Mouse (Mus musculus): ENCODE data around the gene Tiam1. TPM values are rescaled to one million over a fixed set of nuclear protein-coding genes. Genes with fewer than 3 reads are reported as not detected.

Gene Tiam1
- polyA plus RNA-seq, 1 experiment from 2014 or later, result 12.8 TPM

DNA sequence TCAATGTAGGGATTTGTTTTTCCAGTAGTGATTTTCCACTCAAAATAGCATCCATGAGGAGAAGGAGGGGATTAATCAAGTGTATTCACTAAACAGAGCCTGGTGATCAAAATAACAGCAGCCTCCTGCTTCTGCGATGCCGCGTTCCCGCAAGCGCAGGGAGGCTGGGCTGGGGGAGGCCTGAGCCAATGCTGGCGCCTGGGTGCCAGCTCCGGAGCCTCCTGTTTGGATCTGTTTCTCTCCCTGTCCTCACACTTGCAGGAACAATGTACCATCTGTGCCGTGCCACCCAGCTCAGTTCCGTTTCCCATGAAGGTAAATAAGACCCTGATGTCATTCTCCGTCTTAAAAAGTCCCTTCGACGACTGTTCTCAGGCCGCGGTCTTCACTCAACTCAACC lies 222.2 kb downstream of the Tiam1 start:
- Histone ChIP-seq H3K4me3 (ENCODE audit: low read length) (no peak overlapping the region), H3K36me3 (ENCODE audit: control insufficient read depth, insufficient read depth, low read length) (no peaks in the 10 kb centered on the region), H3K27me3 (ENCODE audit: control insufficient read depth, insufficient read depth, low read depth, low read length) (peaks cover 6% of the 10 kb centered on the region; the same call in 1 of the 2 replicates), H3K9ac (ENCODE audit: low read length) (no peak overlapping the region), H3K4me2 (ENCODE audit: low read depth, low read length) (no peak overlapping the region), H3K27ac (ENCODE audit: low read length) (no peak overlapping the region), H3K9me3 (ENCODE audit: control insufficient read depth, low read length) (no peaks in the 10 kb centered on the region), H3K4me1 (replicated peaks; ENCODE audit: control insufficient read depth, insufficient read depth, low read length) (peaks cover 9% of the 10 kb centered on the region)
- ATAC-seq (ENCODE audit: low read depth), result no peak
- WGBS, result 81% methylated on average over 14 of the region's 14 CpGs

DNA sequence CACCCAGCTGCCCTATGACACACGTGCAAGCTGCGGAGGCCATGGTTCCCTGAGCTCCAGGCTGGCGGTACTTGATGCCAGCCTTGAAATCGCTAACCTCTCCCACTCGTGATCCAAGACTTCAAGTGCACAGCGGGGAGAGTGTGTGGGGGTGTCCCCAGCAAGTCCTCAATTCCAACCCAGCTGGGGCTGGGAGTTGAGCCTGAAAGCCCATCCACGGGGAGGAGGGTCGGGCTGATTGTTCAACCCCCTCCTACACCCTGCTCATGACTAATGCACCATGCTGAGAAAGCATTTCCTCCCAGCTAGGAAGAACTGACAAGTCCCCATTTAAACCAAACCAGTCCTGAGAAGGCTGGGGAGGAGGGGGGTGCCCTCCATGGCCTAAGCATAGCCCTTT lies 223.2 kb downstream of the Tiam1 start:
- H3K4me2 ChIP-seq (ENCODE audit: low read depth, low read length), result no peak overlapping the region
- H3K27ac ChIP-seq (ENCODE audit: low read length), result no peak overlapping the region
- ATAC-seq (ENCODE audit: low read depth), result no peak
- no peaks in the 10 kb centered on the region for H3K9me3 ChIP-seq (ENCODE audit: control insufficient read depth, low read length)
- peaks cover 9% of the 10 kb centered on the region for H3K4me1 ChIP-seq (replicated peaks; ENCODE audit: control insufficient read depth, insufficient read depth, low read length)
- H3K36me3 ChIP-seq (ENCODE audit: control insufficient read depth, insufficient read depth, low read length), result no peaks in the 10 kb centered on the region
- 71% methylated on average over 8 of the region's 8 CpGs for WGBS
- no peak overlapping the region for H3K9ac ChIP-seq (ENCODE audit: low read length)
- H3K4me3 ChIP-seq (ENCODE audit: low read length), result no peak overlapping the region
- peaks cover 6% of the 10 kb centered on the region; the same call in 1 of the 2 replicates for H3K27me3 ChIP-seq (ENCODE audit: control insufficient read depth, insufficient read depth, low read depth, low read length)

DNA sequence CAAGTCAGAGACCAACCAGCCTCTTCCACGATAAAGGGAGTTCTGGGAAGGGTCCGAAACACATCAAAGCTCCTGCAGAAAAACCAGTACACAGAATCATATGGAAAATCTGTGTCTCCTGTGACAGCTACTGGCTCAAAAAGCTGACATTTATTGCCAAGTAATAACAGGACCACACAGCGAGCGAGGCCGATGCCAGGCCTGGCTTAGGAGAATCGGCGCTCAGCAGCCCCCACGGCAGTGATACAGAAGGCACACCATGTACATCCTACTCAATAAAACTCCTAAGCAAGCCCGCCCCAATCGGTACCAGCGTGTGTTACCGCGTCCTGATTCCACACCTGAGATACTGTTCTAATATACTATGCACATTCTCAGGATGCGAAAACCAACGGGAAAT lies 226.2 kb downstream of the Tiam1 start:
- Histone ChIP-seq H3K4me3 (ENCODE audit: low read length) (no peak overlapping the region), H3K9ac (ENCODE audit: low read length) (no peak overlapping the region), H3K36me3 (ENCODE audit: control insufficient read depth, insufficient read depth, low read length) (no peaks in the 10 kb centered on the region), H3K4me2 (ENCODE audit: low read depth, low read length) (no peak overlapping the region), H3K9me3 (ENCODE audit: control insufficient read depth, low read length) (no peaks in the 10 kb centered on the region), H3K27ac (ENCODE audit: low read length) (no peak overlapping the region), H3K4me1 (replicated peaks; ENCODE audit: control insufficient read depth, insufficient read depth, low read length) (peaks cover 3% of the 10 kb centered on the region; the same call in 1 of the 2 replicates), H3K27me3 (ENCODE audit: control insufficient read depth, insufficient read depth, low read depth, low read length) (peaks cover 6% of the 10 kb centered on the region; the same call in 1 of the 2 replicates)
- ATAC-seq (ENCODE audit: low read depth), result no peak
- 83% methylated on average over 15 of the region's 15 CpGs for WGBS

GRCm38 (mm10) chr16:89914946-89915345 lies 228.6 kb downstream of the Tiam1 start:
- Histone ChIP-seq H3K36me3 (ENCODE audit: control insufficient read depth, insufficient read depth, low read length) (no peaks in the 10 kb centered on the region), H3K9ac (ENCODE audit: low read length) (no peak overlapping the region), H3K4me2 (ENCODE audit: low read depth, low read length) (no peak overlapping the region), H3K4me3 (ENCODE audit: low read length) (no peak overlapping the region), H3K9me3 (ENCODE audit: control insufficient read depth, low read length) (no peaks in the 10 kb centered on the region), H3K27ac (ENCODE audit: low read length) (no peak overlapping the region), H3K4me1 (replicated peaks; ENCODE audit: control insufficient read depth, insufficient read depth, low read length) (peaks cover 3% of the 10 kb centered on the region; the same call in 1 of the 2 replicates), H3K27me3 (ENCODE audit: control insufficient read depth, insufficient read depth, low read depth, low read length) (peaks cover 6% of the 10 kb centered on the region; the same call in 1 of the 2 replicates)
- 62% methylated on average over 4 of the region's 4 CpGs for WGBS
- ATAC-seq (ENCODE audit: low read depth), result no peak

GRCm38 (mm10) chr16:89912686-89913375 lies 230.7 kb downstream of the Tiam1 start:
- H3K4me3 ChIP-seq (ENCODE audit: low read length), result no peak overlapping the region
- H3K36me3 ChIP-seq (ENCODE audit: control insufficient read depth, insufficient read depth, low read length), result no peaks in the 10 kb centered on the region
- H3K27ac ChIP-seq (ENCODE audit: low read length), result no peak overlapping the region
- no peak overlapping the region for H3K9ac ChIP-seq (ENCODE audit: low read length)
- WGBS, result 53% methylated on average over 8 of the region's 8 CpGs
- no peaks in the 10 kb centered on the region for H3K9me3 ChIP-seq (ENCODE audit: control insufficient read depth, low read length)
- H3K4me2 ChIP-seq (ENCODE audit: low read depth, low read length), result no peak overlapping the region
- no peaks in the 10 kb centered on the region; the same call in 1 of the 2 replicates for H3K27me3 ChIP-seq (ENCODE audit: control insufficient read depth, insufficient read depth, low read depth, low read length)
- H3K4me1 ChIP-seq (replicated peaks; ENCODE audit: control insufficient read depth, insufficient read depth, low read length), result peaks cover 3% of the 10 kb centered on the region; the same call in 1 of the 2 replicates
- ATAC-seq (ENCODE audit: low read depth), result no peak

- no peaks in the 10 kb centered on the region for H3K36me3 ChIP-seq (ENCODE audit: control insufficient read depth, insufficient read depth, low read length)
- no peak overlapping the region for H3K4me3 ChIP-seq (ENCODE audit: low read length)
- no peaks in the 10 kb centered on the region for H3K9me3 ChIP-seq (ENCODE audit: control insufficient read depth, low read length)
- no peaks in the 10 kb centered on the region; the same call in 1 of the 2 replicates for H3K27me3 ChIP-seq (ENCODE audit: control insufficient read depth, insufficient read depth, low read depth, low read length)
- WGBS, result 59% methylated on average over 26 of the region's 26 CpGs
- no peak overlapping the region for H3K27ac ChIP-seq (ENCODE audit: low read length)
- H3K4me2 ChIP-seq (ENCODE audit: low read depth, low read length), result no peak overlapping the region
- H3K4me1 ChIP-seq (replicated peaks; ENCODE audit: control insufficient read depth, insufficient read depth, low read length), result peaks cover 5% of the 10 kb centered on the region; the same call in 1 of the 2 replicates
- H3K9ac ChIP-seq (ENCODE audit: low read length), result no peak overlapping the region
- ATAC-seq (ENCODE audit: low read depth), result no peak
Measured at GRCm38 (mm10) chr16:89909393-89910068, 234.0 kb downstream of the Tiam1 start.

- no peaks in the 10 kb centered on the region for H3K9me3 ChIP-seq (ENCODE audit: control insufficient read depth, low read length)
- no peaks in the 10 kb centered on the region for H3K27me3 ChIP-seq (ENCODE audit: control insufficient read depth, insufficient read depth, low read depth, low read length)
- H3K9ac ChIP-seq (ENCODE audit: low read length), result no peak overlapping the region
- H3K4me1 ChIP-seq (replicated peaks; ENCODE audit: control insufficient read depth, insufficient read depth, low read length), result 0 out of 2 replicates have a peak, but pooled peaks cover 2% of the 10 kb centered on the region
- H3K36me3 ChIP-seq (ENCODE audit: control insufficient read depth, insufficient read depth, low read length), result no peaks in the 10 kb centered on the region
- no peak for ATAC-seq (ENCODE audit: low read depth)
- H3K4me2 ChIP-seq (ENCODE audit: low read depth, low read length), result no peak overlapping the region
- no peak overlapping the region for H3K4me3 ChIP-seq (ENCODE audit: low read length)
- H3K27ac ChIP-seq (ENCODE audit: low read length), result no peak overlapping the region
- WGBS, result 68% methylated on average over 9 of the region's 9 CpGs
Measured at GRCm38 (mm10) chr16:89907651-89908050, 235.9 kb downstream of the Tiam1 start.

DNA sequence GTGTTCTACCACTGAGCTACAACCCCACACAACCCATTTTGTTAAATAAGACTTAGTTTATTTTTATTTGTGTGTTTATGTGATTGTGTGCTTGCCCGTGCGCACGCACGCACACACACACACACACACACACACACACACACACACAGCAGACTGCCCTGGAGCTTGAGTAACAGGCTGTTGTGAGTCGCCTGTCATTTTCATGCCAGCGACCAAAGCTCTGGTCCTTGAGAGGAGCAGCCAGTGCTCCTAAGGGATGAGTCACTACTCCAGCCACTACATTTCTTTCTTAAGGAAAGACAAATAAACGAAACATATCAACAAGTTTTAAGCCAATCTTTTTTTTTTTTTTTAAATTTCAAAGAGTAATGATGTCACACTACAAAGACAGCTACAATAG lies 236.7 kb downstream of the Tiam1 start:
- H3K9ac ChIP-seq (ENCODE audit: low read length), result no peak overlapping the region
- 0 out of 2 replicates have a peak, but pooled peaks cover 2% of the 10 kb centered on the region for H3K4me1 ChIP-seq (replicated peaks; ENCODE audit: control insufficient read depth, insufficient read depth, low read length)
- H3K4me3 ChIP-seq (ENCODE audit: low read length), result no peak overlapping the region
- no peaks in the 10 kb centered on the region for H3K9me3 ChIP-seq (ENCODE audit: control insufficient read depth, low read length)
- H3K36me3 ChIP-seq (ENCODE audit: control insufficient read depth, insufficient read depth, low read length), result no peaks in the 10 kb centered on the region
- no peak for ATAC-seq (ENCODE audit: low read depth)
- no peak overlapping the region for H3K4me2 ChIP-seq (ENCODE audit: low read depth, low read length)
- H3K27ac ChIP-seq (ENCODE audit: low read length), result no peak overlapping the region
- no peaks in the 10 kb centered on the region for H3K27me3 ChIP-seq (ENCODE audit: control insufficient read depth, insufficient read depth, low read depth, low read length)
- WGBS, result 60% methylated on average over 7 of the region's 7 CpGs

GRCm38 (mm10) chr16:89905730-89906305 lies 237.8 kb downstream of the Tiam1 start:
- H3K4me3 ChIP-seq (ENCODE audit: low read length), result no peak overlapping the region
- H3K27me3 ChIP-seq (ENCODE audit: control insufficient read depth, insufficient read depth, low read depth, low read length), result no peaks in the 10 kb centered on the region
- H3K27ac ChIP-seq (ENCODE audit: low read length), result no peak overlapping the region
- H3K36me3 ChIP-seq (ENCODE audit: control insufficient read depth, insufficient read depth, low read length), result no peaks in the 10 kb centered on the region
- H3K9ac ChIP-seq (ENCODE audit: low read length), result no peak overlapping the region
- no peaks in the 10 kb centered on the region for H3K9me3 ChIP-seq (ENCODE audit: control insufficient read depth, low read length)
- WGBS, result 89% methylated on average over 1 of the region's 1 CpGs
- no peak overlapping the region for H3K4me2 ChIP-seq (ENCODE audit: low read depth, low read length)
- ATAC-seq (ENCODE audit: low read depth), result no peak
- H3K4me1 ChIP-seq (replicated peaks; ENCODE audit: control insufficient read depth, insufficient read depth, low read length), result 0 out of 2 replicates have a peak, but pooled peaks cover 2% of the 10 kb centered on the region
